Mouse (Mus musculus): ENCODE results near the gene 6820408C15Rik. TPM values are rescaled to one million over a fixed set of nuclear protein-coding genes. Genes with fewer than 3 reads are reported as not detected.

6820408C15Rik gene
- polyA plus RNA-seq (2016; fragmentation: Nextera tagmentation; extraction: Ambion mirVana), result 0.53 and 0.61 TPM in 2 replicates

DNA sequence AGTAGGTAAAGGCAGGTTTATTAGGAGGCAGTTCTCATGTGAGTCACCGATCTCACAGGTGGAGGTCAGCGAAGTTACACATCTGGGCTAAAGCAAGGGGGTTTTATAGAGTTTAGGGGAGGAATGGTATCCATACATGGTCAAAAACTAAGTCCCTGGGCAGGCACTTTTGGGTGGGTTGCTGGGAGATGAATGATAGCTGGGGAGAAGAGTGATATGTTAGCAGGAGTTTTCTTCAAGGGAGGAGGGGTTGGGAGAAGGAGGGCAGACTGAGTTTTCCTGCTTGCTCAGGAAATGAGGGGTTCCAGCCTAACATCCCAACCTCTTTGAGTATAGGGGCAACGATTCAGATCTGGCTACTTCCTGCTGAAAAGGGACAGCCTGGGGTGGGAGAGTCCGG lies at the start of gene 6820408C15Rik:
Gene 6820408C15Rik, plus strand, starts transcription at position 301 of the 400 bp plus-strand sequence.
- WGBS, result 30% methylated on average over 4 of the region's 4 CpGs
- no peak for ATAC-seq (ENCODE audit: low FRiP score, low read depth)
- Histone ChIP-seq H3K9me3 (no peaks in the 10 kb centered on the region), H3K9ac (peak within 1 kb of the TSS; percentile 99), H3K4me1 (peaks cover 29% of the 10 kb centered on the region), H3K36me3 (no peaks in the 10 kb centered on the region), H3K4me3 (peak within 1 kb of the TSS; percentile 88), H3K27ac (peak within 1 kb of the TSS; percentile 95), H3K4me2 (replicated peaks) (peak within 1 kb of the TSS; percentile 94), H3K27me3 (replicated peaks) (no peaks in the 10 kb centered on the region)

DNA sequence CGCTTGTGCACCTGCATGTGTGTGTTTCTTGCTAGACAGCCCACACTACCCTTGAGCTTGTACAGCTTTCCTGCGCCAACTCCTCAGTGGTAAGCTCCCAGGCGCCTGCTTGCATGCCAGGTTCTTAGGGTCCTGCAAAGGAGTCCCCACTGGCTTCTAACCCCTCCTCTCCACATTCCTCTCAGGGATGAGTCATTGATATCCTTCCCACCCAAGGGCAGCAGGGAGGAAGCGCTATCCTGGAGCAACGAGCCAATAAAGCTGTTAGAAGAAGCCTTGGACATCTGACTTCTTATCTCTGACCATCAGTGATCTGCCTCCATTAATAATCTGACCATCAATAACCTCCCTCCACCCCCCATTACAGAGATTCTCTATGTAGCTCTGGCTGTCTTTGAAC lies 47.5 kb upstream of the 6820408C15Rik start:
- H3K9ac ChIP-seq, result no peak overlapping the region
- H3K4me2 ChIP-seq (replicated peaks), result no peak overlapping the region
- H3K4me1 ChIP-seq, result no peaks in the 10 kb centered on the region
- ATAC-seq (ENCODE audit: low FRiP score, low read depth), result no peak
- WGBS, result 78% methylated on average over 5 of the region's 5 CpGs
- peaks cover 3% of the 10 kb centered on the region; the same call in 1 of the 2 replicates for H3K27me3 ChIP-seq (replicated peaks)
- no peak overlapping the region for H3K27ac ChIP-seq
- no peaks in the 10 kb centered on the region for H3K36me3 ChIP-seq
- no peaks in the 10 kb centered on the region for H3K9me3 ChIP-seq
- H3K4me3 ChIP-seq, result no peak overlapping the region

DNA sequence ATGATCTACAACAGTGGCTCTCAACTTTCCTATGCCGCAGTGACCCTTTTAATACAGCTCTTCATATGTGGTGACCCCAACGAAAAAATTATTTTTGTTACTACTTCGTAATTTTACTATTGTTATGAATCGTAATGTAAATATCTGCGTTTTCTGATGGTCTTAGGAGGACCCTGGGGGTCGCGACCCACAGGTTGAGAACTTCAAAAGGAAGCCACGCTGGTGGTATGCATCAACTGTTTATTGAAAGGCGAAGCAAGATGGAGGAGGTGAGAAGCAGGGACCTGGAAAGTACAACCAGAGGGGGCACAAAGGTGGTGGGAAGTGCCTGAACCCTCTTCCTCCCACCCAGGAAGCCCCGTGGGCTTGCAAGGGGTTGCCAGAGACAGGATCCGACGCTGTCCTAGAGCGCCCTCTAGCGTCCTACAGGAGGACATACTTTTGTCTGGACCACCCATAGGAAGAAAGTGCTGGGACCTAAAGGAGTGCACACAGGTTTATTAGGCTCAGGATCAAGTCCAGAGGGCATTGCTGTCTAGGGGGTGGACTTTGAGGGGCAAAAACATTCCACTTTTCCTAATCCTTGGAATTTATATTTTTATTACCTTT lies 46.8 kb upstream of the 6820408C15Rik start:
- WGBS, result 30% methylated on average over 14 of the region's 14 CpGs
- no peak overlapping the region for H3K4me2 ChIP-seq (replicated peaks)

DNA sequence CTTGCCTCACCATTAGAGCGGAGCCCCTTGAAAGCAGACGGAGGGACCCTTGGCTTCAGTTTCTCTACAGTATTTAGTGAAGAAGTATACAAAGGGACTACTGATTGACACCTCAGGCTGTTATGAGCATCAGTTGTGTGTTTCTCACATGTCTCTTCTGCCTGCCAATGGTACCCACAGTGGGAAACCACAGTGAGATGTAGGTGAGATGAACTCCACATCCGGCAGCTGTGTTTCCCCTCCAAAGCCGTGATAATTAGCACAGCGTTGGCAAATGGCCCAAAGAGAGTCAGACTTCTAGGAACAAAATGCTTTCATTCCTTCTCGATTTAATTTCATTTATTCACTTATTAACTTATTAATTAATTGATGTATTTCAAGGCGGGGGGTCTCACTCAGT lies 43.3 kb upstream of the 6820408C15Rik start:
- no peak for ATAC-seq (ENCODE audit: low FRiP score, low read depth)
- H3K27ac ChIP-seq, result no peak overlapping the region
- H3K9ac ChIP-seq, result no peak overlapping the region
- no peaks in the 10 kb centered on the region for H3K9me3 ChIP-seq
- 82% methylated on average over 7 of the region's 7 CpGs for WGBS
- peaks cover 19% of the 10 kb centered on the region for H3K4me1 ChIP-seq
- H3K36me3 ChIP-seq, result no peaks in the 10 kb centered on the region
- H3K4me2 ChIP-seq (replicated peaks), result no peak overlapping the region
- no peak overlapping the region for H3K4me3 ChIP-seq
- H3K27me3 ChIP-seq (replicated peaks), result peaks cover 3% of the 10 kb centered on the region

More for the DNA sequence above, 46.8 kb upstream of the 6820408C15Rik start:
- no peak overlapping the region for H3K27ac ChIP-seq
- H3K9ac ChIP-seq, result no peak overlapping the region
- no peaks in the 10 kb centered on the region for H3K9me3 ChIP-seq
- no peaks in the 10 kb centered on the region for H3K4me1 ChIP-seq
- peaks cover 3% of the 10 kb centered on the region; the same call in 1 of the 2 replicates for H3K27me3 ChIP-seq (replicated peaks)
- no peaks in the 10 kb centered on the region for H3K36me3 ChIP-seq
- peak; percentile 35; the same call in 1 of the 2 replicates for ATAC-seq (ENCODE audit: low FRiP score, low read depth)
- no peak overlapping the region for H3K4me3 ChIP-seq

DNA sequence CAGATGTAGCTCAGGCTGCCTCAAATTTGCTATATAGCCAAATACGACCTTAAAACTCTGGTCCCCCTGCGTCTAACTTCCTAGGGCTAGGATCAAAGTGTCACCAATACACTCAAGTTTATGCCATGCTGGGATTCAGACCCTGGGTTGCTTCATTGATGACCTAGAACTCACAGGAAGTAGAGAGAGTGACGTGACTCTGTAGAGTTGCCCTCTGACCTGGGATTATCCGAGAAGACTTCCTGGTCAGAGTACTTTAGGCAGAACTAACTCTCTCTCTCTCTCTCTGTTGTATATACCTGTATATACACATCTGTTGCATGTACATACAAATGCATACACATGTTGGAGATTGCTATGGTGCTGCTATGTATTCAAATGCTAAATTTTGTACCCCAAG lies 42.7 kb upstream of the 6820408C15Rik start:
- Histone ChIP-seq H3K4me3 (no peak overlapping the region), H3K27me3 (replicated peaks) (peaks cover 3% of the 10 kb centered on the region), H3K4me2 (replicated peaks) (no peak overlapping the region), H3K9ac (no peak overlapping the region), H3K4me1 (peaks cover 19% of the 10 kb centered on the region), H3K9me3 (no peaks in the 10 kb centered on the region), H3K36me3 (no peaks in the 10 kb centered on the region), H3K27ac (no peak overlapping the region)
- ATAC-seq (ENCODE audit: low FRiP score, low read depth), result no peak
- WGBS, result 70% methylated on average over 4 of the region's 4 CpGs

DNA sequence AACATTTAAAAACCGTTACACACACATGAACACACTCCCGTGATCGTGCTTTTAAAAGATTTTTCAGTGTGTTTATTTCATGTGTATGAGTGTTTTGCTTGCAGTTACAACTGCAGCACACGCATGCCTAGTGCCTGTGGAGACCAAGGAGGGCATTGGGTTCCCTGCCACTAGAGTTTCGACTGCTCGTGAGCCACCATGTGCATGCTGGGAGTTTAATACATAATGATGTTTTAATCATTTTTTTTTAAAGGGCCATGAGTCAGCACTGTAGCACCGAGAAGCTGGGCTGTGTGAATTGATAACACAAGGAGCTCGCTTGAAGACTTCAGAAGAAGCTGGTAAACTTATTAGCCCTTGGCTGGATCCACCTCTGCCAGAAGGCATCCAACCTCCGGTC lies 41.8 kb upstream of the 6820408C15Rik start:
- H3K4me1 ChIP-seq, result peaks cover 19% of the 10 kb centered on the region
- H3K4me3 ChIP-seq, result no peak overlapping the region
- no peak overlapping the region for H3K9ac ChIP-seq
- H3K36me3 ChIP-seq, result no peaks in the 10 kb centered on the region
- no peaks in the 10 kb centered on the region for H3K9me3 ChIP-seq
- H3K27me3 ChIP-seq (replicated peaks), result peaks cover 3% of the 10 kb centered on the region
- no peak for ATAC-seq (ENCODE audit: low FRiP score, low read depth)
- no peak overlapping the region for H3K27ac ChIP-seq
- WGBS, result 88% methylated on average over 9 of the region's 9 CpGs
- H3K4me2 ChIP-seq (replicated peaks), result no peak overlapping the region

DNA sequence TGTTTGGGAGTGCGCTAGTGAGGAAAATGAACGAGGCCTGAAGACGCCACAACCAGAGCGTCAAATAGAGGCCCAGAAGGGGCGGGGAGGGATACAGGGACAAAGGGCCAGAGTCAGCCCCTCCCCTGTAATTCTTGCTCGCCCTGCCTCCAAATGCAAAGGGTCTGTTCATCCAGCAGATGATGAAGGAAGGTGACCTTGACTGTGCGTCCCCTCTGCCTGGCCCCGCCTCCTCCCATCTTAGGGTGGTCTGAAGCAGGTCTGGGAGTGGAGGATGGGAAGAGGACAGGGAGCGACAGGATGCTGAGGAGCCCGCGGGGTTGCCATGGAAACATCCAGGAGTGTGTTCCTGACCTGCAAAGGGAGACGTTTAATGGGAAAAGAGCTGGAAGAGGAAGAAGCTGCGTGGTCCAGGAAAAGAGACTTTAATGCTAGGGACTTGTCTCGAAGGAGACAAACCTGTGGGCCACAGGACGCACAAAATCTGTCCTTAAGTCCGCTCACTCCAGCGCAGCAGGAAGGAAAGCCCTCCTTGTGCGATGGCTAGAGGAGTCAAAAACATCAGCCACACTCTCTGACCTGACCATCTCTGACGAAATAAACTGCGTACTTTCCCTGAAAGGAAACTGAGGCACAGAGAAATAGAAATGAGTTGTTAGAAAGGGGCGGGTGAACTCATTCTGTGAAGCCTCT lies 39.6 kb upstream of the 6820408C15Rik start:
- Histone ChIP-seq H3K9me3 (no peaks in the 10 kb centered on the region), H3K36me3 (no peaks in the 10 kb centered on the region), H3K9ac (peak overlapping the region; percentile 44), H3K27ac (peak overlapping the region; percentile 68; the same call in 1 of the 2 replicates), H3K27me3 (replicated peaks) (peaks cover 3% of the 10 kb centered on the region), H3K4me2 (replicated peaks) (peak overlapping the region; percentile 55), H3K4me3 (peak overlapping the region; percentile 19), H3K4me1 (peaks cover 19% of the 10 kb centered on the region)
- ATAC-seq (ENCODE audit: low FRiP score, low read depth), result peak; percentile 90
- 4% methylated on average over 21 of the region's 21 CpGs for WGBS

DNA sequence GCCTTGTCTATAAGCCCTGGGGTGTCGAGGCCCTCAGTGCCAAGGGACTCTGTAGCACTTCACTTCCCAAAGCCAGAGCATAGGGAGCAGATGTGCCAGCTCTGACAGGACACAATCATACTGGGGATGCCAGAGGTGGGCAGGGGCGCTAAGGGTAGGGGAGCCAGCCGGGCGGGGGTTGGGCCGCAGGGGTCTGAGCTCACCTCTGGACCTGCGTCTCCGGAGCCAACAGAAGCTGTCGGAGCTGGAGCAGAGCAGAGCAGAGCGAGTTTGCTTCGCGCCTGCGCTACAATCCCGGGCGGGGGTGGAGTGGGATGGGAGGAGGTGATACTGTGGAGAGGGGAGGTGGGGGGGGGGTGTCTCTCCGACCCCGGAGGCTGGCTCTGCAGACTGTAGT lies 39.0 kb upstream of the 6820408C15Rik start, which contains the start of gene Nrsn2:
Gene Nrsn2, minus strand, starts transcription at position 294 of the 397 bp plus-strand sequence.
- Histone ChIP-seq H3K9ac (peak within 1 kb of the TSS; percentile 44), H3K4me1 (peaks cover 19% of the 10 kb centered on the region), H3K9me3 (no peaks in the 10 kb centered on the region), H3K36me3 (no peaks in the 10 kb centered on the region), H3K27ac (peak within 1 kb of the TSS; percentile 68; the same call in 1 of the 2 replicates), H3K4me3 (peak within 1 kb of the TSS; percentile 19), H3K27me3 (replicated peaks) (peaks cover 3% of the 10 kb centered on the region), H3K4me2 (replicated peaks) (peak within 1 kb of the TSS; percentile 55)
- WGBS, result 5% methylated on average over 16 of the region's 16 CpGs
- peak; percentile 78 for ATAC-seq (ENCODE audit: low FRiP score, low read depth)

DNA sequence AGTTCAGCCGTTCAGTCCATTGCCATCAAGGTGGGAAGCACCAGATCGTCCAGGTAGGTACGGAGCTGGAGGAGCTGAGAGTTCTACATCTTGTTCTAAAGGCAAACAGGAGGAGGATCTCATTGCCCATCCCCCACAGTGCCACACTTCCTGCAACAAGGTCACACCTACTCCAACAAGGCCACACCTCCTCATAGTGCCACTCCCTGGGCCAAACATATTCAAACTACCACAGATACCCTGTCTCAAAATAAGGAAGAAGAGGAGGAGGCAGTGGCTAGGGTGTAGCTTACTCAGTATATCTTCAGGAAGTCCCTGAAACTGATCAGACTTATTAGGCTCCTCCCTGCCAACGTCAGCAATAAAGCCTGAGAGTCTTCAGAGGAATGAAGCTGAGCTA lies 31.2 kb upstream of the 6820408C15Rik start:
- no peak overlapping the region for H3K4me2 ChIP-seq (replicated peaks)
- no peaks in the 10 kb centered on the region for H3K36me3 ChIP-seq
- no peak overlapping the region for H3K4me3 ChIP-seq
- H3K27ac ChIP-seq, result no peak overlapping the region
- H3K4me1 ChIP-seq, result no peaks in the 10 kb centered on the region
- H3K27me3 ChIP-seq (replicated peaks), result no peaks in the 10 kb centered on the region
- 91% methylated on average over 4 of the region's 4 CpGs for WGBS
- H3K9ac ChIP-seq, result no peak overlapping the region
- no peak for ATAC-seq (ENCODE audit: low FRiP score, low read depth)
- H3K9me3 ChIP-seq, result no peaks in the 10 kb centered on the region

DNA sequence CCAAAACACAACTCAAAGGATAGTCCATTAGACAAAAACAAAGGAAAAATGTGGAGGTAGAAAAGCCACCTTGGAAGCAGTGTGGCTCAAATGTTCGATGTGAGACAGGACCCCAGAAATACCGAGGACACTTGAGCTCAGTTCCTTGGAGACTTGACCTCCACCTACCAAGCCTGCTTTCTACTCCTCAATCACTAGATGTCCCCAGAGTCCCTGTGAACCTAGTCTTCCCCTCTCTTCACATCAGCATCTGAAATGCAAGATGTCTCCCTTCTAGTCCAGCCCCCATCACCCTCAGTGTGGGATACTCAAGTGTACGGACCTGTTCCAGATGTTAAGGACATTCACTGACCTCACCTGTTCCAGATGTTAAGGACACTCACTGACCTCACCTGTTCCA lies 22.6 kb upstream of the 6820408C15Rik start:
- H3K27ac ChIP-seq, result no peak overlapping the region
- 25% methylated on average over 3 of the region's 3 CpGs for WGBS
- no peak for ATAC-seq (ENCODE audit: low FRiP score, low read depth)

DNA sequence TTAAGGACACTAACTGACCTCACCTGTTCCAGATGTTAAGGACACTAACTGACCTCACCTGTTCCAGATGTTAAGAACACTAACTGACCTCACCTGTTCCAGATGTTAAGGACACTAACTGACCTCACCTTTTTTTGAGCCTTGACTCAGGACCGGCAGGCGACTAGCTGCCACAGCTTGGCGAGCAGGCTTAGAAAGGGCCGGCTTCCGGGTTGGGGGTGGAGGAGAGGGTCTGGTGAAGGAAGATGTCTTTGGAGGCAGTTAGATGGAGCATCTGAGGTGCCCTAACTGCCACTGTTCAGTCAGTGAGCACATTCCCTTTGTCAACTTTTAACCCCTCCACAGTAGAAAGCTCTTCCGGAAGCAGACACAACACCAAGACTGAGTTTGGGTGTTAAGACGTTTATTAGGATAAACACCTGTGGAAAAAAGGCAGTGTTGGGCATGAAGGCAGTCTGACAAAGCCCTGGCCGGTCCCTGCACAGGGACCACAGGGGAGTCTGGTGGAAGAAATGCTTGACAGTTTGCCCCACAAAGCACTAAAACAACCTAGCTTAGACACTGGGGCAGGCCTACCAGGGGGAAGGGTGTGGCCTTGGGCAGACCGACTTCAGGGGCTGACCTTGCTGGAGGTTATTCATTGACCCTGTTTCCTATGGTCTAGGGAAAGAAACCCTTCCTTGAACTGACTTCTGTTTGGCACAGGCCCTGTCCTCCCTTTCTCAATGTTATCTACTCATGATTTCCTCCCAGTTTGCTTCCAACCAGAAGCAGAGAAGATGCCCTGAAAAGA lies 22.0 kb upstream of the 6820408C15Rik start:
- H3K9ac ChIP-seq, result no peak overlapping the region
- ATAC-seq (ENCODE audit: low FRiP score, low read depth), result no peak
- 61% methylated on average over 9 of the region's 9 CpGs for WGBS
- H3K4me3 ChIP-seq, result peak overlapping the region; percentile 94; the same call in 1 of the 2 replicates
- H3K27me3 ChIP-seq (replicated peaks), result no peaks in the 10 kb centered on the region
- peaks cover 27% of the 10 kb centered on the region for H3K4me1 ChIP-seq
- peaks cover 4% of the 10 kb centered on the region for H3K36me3 ChIP-seq
- no peaks in the 10 kb centered on the region for H3K9me3 ChIP-seq
- H3K4me2 ChIP-seq (replicated peaks), result peak overlapping the region; percentile 84
- no peak overlapping the region for H3K27ac ChIP-seq

More for the DNA sequence above, 22.6 kb upstream of the 6820408C15Rik start:
- peak overlapping the region; percentile 84; the same call in 1 of the 2 replicates for H3K4me2 ChIP-seq (replicated peaks)
- H3K9me3 ChIP-seq, result no peaks in the 10 kb centered on the region
- no peaks in the 10 kb centered on the region for H3K27me3 ChIP-seq (replicated peaks)
- no peak overlapping the region for H3K4me3 ChIP-seq
- H3K9ac ChIP-seq, result no peak overlapping the region
- peaks cover 4% of the 10 kb centered on the region for H3K36me3 ChIP-seq
- peaks cover 27% of the 10 kb centered on the region for H3K4me1 ChIP-seq
